Mouse (Mus musculus): Measurements from ENCODE around the gene Ptpre. TPM values are rescaled to one million over a fixed set of nuclear protein-coding genes. Genes with fewer than 3 reads are reported as not detected.

The Ptpre gene
- polyA plus RNA-seq, 1 experiment from 2014 or later, result 2.5 TPM

DNA sequence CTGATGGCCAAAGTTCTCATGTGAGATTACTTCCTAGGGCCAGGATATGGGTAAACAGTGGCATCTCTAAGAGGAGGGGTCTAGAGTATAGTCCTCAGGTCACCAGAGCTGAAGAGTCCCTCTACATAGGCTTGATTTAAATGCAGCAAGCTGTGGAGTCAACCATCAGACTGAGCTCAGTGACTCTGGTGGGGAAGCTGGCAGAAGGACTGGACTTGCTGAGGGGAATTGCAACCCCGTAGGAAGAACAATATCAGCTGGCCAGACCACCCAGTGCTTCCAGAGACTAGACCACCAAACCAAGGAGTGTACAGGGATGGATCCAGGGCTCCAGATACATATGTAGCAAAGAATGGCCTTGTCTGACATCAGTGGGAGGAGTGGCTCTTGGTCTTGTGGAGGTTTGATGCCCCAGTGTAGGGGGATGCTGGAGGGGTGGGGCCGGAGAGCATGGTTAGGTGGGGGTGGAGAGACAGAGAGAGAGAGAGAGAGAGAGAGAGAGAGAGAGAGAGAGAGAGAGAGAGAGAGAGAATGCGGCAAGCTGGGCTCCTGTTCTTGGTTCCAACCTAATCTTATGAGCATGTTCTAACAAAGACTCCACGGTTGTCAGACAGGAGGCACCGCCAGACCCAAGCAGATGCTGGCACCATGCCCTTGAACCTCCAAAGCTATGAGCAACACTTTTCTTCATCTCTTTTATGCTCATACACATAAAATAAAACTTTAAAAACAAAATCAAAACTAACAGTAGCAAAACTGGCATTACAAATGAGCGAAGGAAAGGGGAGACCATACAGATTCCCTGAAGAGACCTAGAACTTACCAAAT, 184.9 kb downstream of the Ptpre start:
- Histone ChIP-seq H3K27me3 (ENCODE audit: control insufficient read depth, insufficient read depth, low read depth, low read length) (no peaks in the 10 kb centered on the region), H3K4me1 (replicated peaks; ENCODE audit: control insufficient read depth, insufficient read depth, low read length) (peaks cover 18% of the 10 kb centered on the region), H3K4me3 (ENCODE audit: low read length) (no peak overlapping the region), H3K27ac (ENCODE audit: low read length) (no peak overlapping the region), H3K36me3 (ENCODE audit: control insufficient read depth, insufficient read depth, low read length) (no peaks in the 10 kb centered on the region), H3K9ac (ENCODE audit: low read length) (no peak overlapping the region), H3K9me3 (ENCODE audit: control insufficient read depth, low read length) (no peaks in the 10 kb centered on the region), H3K4me2 (ENCODE audit: low read depth, low read length) (no peak overlapping the region)
- 69% methylated on average over 6 of the region's 6 CpGs for WGBS
- no peak for ATAC-seq (ENCODE audit: low read depth)

DNA sequence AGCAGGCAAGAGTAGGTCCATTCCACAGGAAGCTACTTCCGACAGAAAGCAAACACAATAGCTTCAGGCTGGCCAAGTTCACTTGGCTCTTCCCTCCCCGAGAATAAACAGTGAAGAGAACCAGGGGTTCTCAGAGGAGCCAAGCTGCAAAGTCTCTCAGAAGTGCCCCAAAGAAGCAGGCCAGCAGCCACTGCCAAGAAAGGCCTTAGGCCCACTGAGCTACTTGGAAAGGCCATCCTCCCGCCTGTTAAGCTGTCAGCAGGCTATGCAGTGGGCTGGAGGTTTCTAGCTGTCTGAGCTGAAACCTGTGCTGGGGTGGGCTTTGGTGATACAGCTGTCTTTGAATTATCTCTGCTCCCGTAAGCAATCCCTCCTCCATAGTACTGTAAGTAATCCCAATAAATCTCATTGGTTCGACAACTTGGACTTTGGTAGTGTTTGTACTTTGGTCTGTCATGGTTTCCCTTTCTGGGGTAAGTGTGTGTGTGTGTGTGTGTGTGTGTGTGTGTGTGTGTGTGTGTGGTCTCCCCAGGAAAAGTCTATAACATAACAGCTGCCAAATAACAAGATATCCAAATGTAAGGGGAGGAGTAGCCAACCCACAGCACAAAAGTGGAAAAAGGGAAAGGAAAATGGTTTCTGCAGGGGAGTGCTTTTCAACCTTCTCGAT, 186.5 kb downstream of the Ptpre start:
- Histone ChIP-seq H3K27me3 (ENCODE audit: control insufficient read depth, insufficient read depth, low read depth, low read length) (no peaks in the 10 kb centered on the region), H3K9ac (ENCODE audit: low read length) (no peak overlapping the region; the same call in 1 of the 2 replicates), H3K27ac (ENCODE audit: low read length) (peak overlapping the region; percentile 63), H3K4me2 (ENCODE audit: low read depth, low read length) (0 out of 2 replicates have a peak overlapping the region, but pooled peaks have one; percentile 4), H3K4me1 (replicated peaks; ENCODE audit: control insufficient read depth, insufficient read depth, low read length) (peaks cover 18% of the 10 kb centered on the region), H3K4me3 (ENCODE audit: low read length) (no peak overlapping the region), H3K9me3 (ENCODE audit: control insufficient read depth, low read length) (no peaks in the 10 kb centered on the region), H3K36me3 (ENCODE audit: control insufficient read depth, insufficient read depth, low read length) (no peaks in the 10 kb centered on the region)
- WGBS, result 29% methylated on average over 6 of the region's 6 CpGs
- peak; percentile 79 for ATAC-seq (ENCODE audit: low read depth)

DNA sequence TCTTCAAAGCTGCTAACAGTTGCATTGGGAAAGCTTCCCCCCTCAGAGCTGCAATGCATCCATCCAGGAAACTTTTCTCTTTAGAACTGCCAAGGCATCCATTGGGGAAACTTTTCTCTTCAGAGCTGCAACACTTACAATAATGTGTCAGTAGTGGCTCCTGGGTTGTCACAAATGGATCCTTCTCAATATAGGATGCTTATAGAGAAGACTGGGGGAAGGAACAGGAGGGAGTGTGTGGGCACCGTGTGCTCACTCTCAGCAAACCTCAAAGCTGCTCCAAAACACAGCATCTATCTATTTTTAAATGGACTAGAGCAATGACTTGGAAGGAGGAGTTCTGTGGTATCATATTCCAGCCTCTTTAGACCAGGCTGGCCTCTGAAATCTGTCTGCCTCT, 189.4 kb downstream of the Ptpre start:
- 59% methylated on average over 1 of the region's 1 CpGs for WGBS
- no peak overlapping the region for H3K27ac ChIP-seq (ENCODE audit: low read length)
- ATAC-seq (ENCODE audit: low read depth), result no peak
- H3K4me1 ChIP-seq (replicated peaks; ENCODE audit: control insufficient read depth, insufficient read depth, low read length), result peaks cover 18% of the 10 kb centered on the region
- H3K9me3 ChIP-seq (ENCODE audit: control insufficient read depth, low read length), result no peaks in the 10 kb centered on the region
- H3K4me2 ChIP-seq (ENCODE audit: low read depth, low read length), result no peak overlapping the region
- no peaks in the 10 kb centered on the region for H3K27me3 ChIP-seq (ENCODE audit: control insufficient read depth, insufficient read depth, low read depth, low read length)
- H3K4me3 ChIP-seq (ENCODE audit: low read length), result no peak overlapping the region
- no peaks in the 10 kb centered on the region for H3K36me3 ChIP-seq (ENCODE audit: control insufficient read depth, insufficient read depth, low read length)
- H3K9ac ChIP-seq (ENCODE audit: low read length), result no peak overlapping the region

DNA sequence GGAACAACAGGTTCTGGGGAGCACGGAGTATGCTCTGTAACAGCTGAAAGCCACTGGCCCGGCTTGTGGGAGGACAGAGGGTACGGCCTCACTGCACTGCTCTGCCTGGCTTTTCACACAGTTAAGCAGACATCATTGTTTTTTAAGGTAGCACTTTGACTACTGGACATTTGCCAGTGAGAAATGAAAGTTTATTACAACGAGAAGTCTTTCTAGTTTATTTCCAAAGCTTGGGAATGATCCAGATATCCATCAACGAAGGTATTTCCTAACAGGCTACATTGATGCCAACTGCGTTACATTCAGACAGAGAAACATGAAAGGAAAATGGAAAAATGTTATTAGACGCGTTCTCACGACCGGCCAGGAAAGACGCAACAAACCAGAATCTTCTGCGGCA, 190.8 kb downstream of the Ptpre start:
- H3K27me3 ChIP-seq (ENCODE audit: control insufficient read depth, insufficient read depth, low read depth, low read length), result no peaks in the 10 kb centered on the region
- peaks cover 15% of the 10 kb centered on the region for H3K4me1 ChIP-seq (replicated peaks; ENCODE audit: control insufficient read depth, insufficient read depth, low read length)
- no peak; the same call in 1 of the 2 replicates for ATAC-seq (ENCODE audit: low read depth)
- no peaks in the 10 kb centered on the region for H3K36me3 ChIP-seq (ENCODE audit: control insufficient read depth, insufficient read depth, low read length)
- H3K27ac ChIP-seq (ENCODE audit: low read length), result no peak overlapping the region
- H3K4me2 ChIP-seq (ENCODE audit: low read depth, low read length), result no peak overlapping the region
- no peak overlapping the region for H3K9ac ChIP-seq (ENCODE audit: low read length)
- H3K4me3 ChIP-seq (ENCODE audit: low read length), result no peak overlapping the region
- H3K9me3 ChIP-seq (ENCODE audit: control insufficient read depth, low read length), result no peaks in the 10 kb centered on the region
- WGBS, result 68% methylated on average over 12 of the region's 12 CpGs

DNA sequence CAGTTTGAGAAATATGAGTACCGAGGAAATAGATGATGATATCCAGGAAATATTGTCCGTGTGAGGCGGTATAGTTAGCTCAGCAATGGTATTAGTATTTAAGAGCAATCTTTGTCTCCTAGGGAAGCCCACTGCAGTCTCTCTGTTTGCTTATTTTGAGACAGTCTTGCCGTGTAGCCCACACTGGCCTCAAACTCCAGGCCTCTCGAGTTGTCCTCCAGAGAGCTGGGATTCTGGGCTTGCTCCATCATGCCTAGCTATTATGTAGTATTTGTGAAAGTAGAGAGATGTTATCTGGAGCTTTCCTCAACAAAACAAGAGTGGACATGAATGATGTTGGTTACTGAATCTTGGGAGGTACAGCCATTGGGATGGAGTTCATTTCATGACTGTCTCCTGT, 197.1 kb downstream of the Ptpre start:
- WGBS, result 84% methylated on average over 5 of the region's 5 CpGs

DNA sequence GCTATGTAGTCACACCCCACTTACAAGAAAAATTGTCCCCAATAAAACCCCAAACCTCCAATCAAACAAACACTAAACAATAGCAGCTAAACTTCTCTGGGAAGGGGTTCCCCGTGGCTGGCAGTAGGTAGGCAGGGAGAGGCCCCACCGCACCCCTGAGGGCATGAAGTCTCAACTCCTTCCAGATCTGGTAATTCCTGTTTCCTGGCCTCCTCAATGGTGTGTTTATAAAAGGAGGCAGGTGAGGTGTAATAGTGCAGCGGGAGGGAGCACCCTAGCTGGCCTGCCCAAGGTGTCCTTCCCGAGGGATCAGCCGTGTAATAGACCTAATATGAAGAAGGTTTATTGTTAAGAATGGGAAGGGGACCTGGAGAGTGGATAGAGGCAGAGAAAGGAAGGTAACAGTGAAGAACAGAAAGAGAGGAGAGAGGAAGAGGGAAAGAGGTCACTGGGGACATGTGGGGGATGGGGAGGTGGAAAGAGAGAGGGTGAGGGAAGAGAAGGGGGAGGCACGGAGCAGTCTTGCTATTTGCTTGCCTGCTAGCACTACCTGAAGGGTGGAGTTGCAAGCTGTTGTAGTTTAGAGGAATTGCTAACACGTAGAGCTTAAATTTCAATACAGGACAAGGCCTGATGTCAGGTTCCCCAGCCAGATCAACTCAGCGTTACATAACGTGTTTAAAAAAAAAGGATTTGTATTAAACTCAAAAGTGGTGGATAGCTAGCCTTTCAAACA, 197.8 kb downstream of the Ptpre start:
- WGBS, result 54% methylated on average over 9 of the region's 9 CpGs
- Histone ChIP-seq H3K36me3 (ENCODE audit: control insufficient read depth, insufficient read depth, low read length) (no peaks in the 10 kb centered on the region), H3K4me1 (replicated peaks; ENCODE audit: control insufficient read depth, insufficient read depth, low read length) (0 out of 2 replicates have a peak, but pooled peaks cover 2% of the 10 kb centered on the region), H3K27ac (ENCODE audit: low read length) (peak overlapping the region; percentile 59), H3K4me3 (ENCODE audit: low read length) (no peak overlapping the region), H3K9ac (ENCODE audit: low read length) (no peak overlapping the region), H3K27me3 (ENCODE audit: control insufficient read depth, insufficient read depth, low read depth, low read length) (no peaks in the 10 kb centered on the region), H3K4me2 (ENCODE audit: low read depth, low read length) (no peak overlapping the region), H3K9me3 (ENCODE audit: control insufficient read depth, low read length) (no peaks in the 10 kb centered on the region)
- ATAC-seq (ENCODE audit: low read depth), result peak; percentile 46

More for the DNA sequence above, 197.1 kb downstream of the Ptpre start:
- Histone ChIP-seq H3K36me3 (ENCODE audit: control insufficient read depth, insufficient read depth, low read length) (no peaks in the 10 kb centered on the region), H3K9me3 (ENCODE audit: control insufficient read depth, low read length) (no peaks in the 10 kb centered on the region), H3K4me1 (replicated peaks; ENCODE audit: control insufficient read depth, insufficient read depth, low read length) (0 out of 2 replicates have a peak, but pooled peaks cover 2% of the 10 kb centered on the region), H3K4me2 (ENCODE audit: low read depth, low read length) (no peak overlapping the region), H3K27ac (ENCODE audit: low read length) (peak overlapping the region; percentile 59; the same call in 1 of the 2 replicates), H3K9ac (ENCODE audit: low read length) (no peak overlapping the region), H3K4me3 (ENCODE audit: low read length) (no peak overlapping the region), H3K27me3 (ENCODE audit: control insufficient read depth, insufficient read depth, low read depth, low read length) (no peaks in the 10 kb centered on the region)
- ATAC-seq (ENCODE audit: low read depth), result no peak

MicroRNAs within 50 kb of the gene (microRNA counts, 519-probe panel; counts per million panel counts)
- not detected for microRNA mmu-miR-1962

Small RNAs within 50 kb of the gene (microRNA-seq; reads per million reads assigned to microRNA genes)
- not detected for gene Mir1962

Other genes with a start within 250 kb of the Ptpre start
- not detected in 2 replicates for gene Foxi2, start 127.2 kb upstream of the Ptpre start, polyA plus RNA-seq (2015; fragmentation: Nextera tagmentation; extraction: Ambion mirVana)
- gene Clrn3, start 8.8 kb upstream of the Ptpre start, polyA plus RNA-seq (2015; fragmentation: Nextera tagmentation; extraction: Ambion mirVana), result not detected in 2 replicates
- gene Mki67, start 178.9 kb downstream of the Ptpre start, polyA plus RNA-seq (2015; fragmentation: Nextera tagmentation; extraction: Ambion mirVana), result 43.7 and 44.3 TPM in 2 replicates